Mouse (Mus musculus) testis, postnatal 10 days (tissue): ENCODE results near the gene Lima1.

ENCODE experiments used
- DNase-seq: peaks from one replicate; pipeline ENCODE4 v3.0.0; 2021; ENCODE audit warnings: low spot score

Gene Lima1

GRCm38 (mm10) chr15:99733186-99733585 is 142.1 kb downstream of the Lima1 start:
- no peak for DNase-seq

GRCm38 (mm10) chr15:99731678-99732077 is 143.6 kb downstream of the Lima1 start:
- no peak for DNase-seq

GRCm38 (mm10) chr15:99731167-99731566 is 144.1 kb downstream of the Lima1 start:
- no peak for DNase-seq

GRCm38 (mm10) chr15:99729056-99729783 is 146.0 kb downstream of the Lima1 start:
- DNase-seq = no peak
